Mouse (Mus musculus) kidney, embryonic 16.5 days (tissue): ENCODE data around the gene Gsn. TPM values are rescaled to one million over a fixed set of nuclear protein-coding genes. Genes with fewer than 3 reads are reported as not detected.

Experiments used
- ATAC-seq: fragments of 200-750 bp; cut with Nextera tagmentation; 2 replicates; pipeline ENCODE4 v1.8.0; 2017; ENCODE audit warnings: moderate TSS enrichment; ENCODE audit not compliant: low FRiP score, low TSS enrichment
- H3K27ac ChIP-seq: fragments of 300-500 bp; sonication (generic); 2 replicates; pipeline ENCODE4 v1.5.1; 2014; ENCODE audit warnings: low read length
- H3K27me3 ChIP-seq: fragments of 300-500 bp; sonication (generic); 2 replicates; pipeline ENCODE4 v1.6.1; 2014; ENCODE audit warnings: low read length, control low read depth, mixed read lengths; ENCODE audit not compliant: insufficient read depth
- H3K36me3 ChIP-seq: fragments of 300-500 bp; sonication (generic); 2 replicates; pipeline ENCODE4 v1.6.1; 2014; ENCODE audit warnings: low read length, control low read depth, mixed read lengths; ENCODE audit not compliant: insufficient read depth
- H3K4me1 ChIP-seq: fragments of 300-500 bp; sonication (generic); 2 replicates; pipeline ENCODE4 v1.6.1; 2014; ENCODE audit warnings: low read length, control low read depth, mixed read lengths; ENCODE audit not compliant: insufficient read depth
- H3K4me2 ChIP-seq: fragments of 300-500 bp; sonication (generic); replicated peaks from 2 replicates; pipeline ENCODE4 v1.6.1; 2014; ENCODE audit warnings: low read depth, low read length
- H3K4me3 ChIP-seq: fragments of 300-500 bp; sonication (generic); 2 replicates; pipeline ENCODE4 v1.5.1; 2014; ENCODE audit warnings: mild to moderate bottlenecking, low read length
- H3K9ac ChIP-seq: fragments of 300-500 bp; sonication (generic); replicated peaks from 2 replicates; pipeline ENCODE4 v1.6.1; 2014; ENCODE audit warnings: low read length
- H3K9me3 ChIP-seq: fragments of 300-500 bp; sonication (generic); 2 replicates; pipeline ENCODE4 v1.6.1; 2016; ENCODE audit warnings: low read length, control low read depth
- WGBS: fragments of 180-500 bp; shearing (Covaris S2); extraction: QIAGEN DNeasy Blood & Tissue Kit; methylation state at CpG from one replicate; pipeline ENCODE4 v1.1.7; 2014; 5-methylcytosine and 5-hydroxymethylcytosine counted together
- polyA plus RNA-seq: library from polyadenylated mRNA; unstranded; fragments of >200 nt; fragmentation: Nextera tagmentation; extraction: Ambion mirVana; gene quantifications from 2 replicates; pipeline ENCODE4 v1.2.1, GENCODE M21; 2015

The Gsn gene
- polyA plus RNA-seq, 1 experiment from 2014 or later = 165 TPM

DNA sequence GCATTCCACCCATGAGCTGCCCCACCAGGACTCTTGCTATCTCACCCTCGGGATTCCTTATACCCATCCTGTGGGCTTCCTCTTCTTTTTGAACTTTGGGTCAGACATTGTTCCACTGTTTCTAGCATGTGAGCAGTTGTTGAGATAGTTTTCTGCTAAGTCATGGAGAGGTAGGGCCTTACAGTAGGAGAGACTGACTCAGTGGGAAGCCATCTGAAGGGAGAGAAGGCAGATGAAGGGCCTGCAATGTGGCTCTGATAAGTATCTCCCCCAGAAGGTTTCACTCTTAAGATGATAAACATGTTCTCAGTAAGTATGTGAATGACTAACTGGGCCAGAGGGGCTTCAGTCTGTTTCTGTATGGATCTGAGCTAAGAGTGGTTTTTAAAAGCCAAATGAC is 7.9 kb downstream of the Gsn start:
- no peaks in the 10 kb centered on the region for H3K9me3 ChIP-seq
- H3K27ac ChIP-seq = no peak overlapping the region
- no peak overlapping the region for H3K9ac ChIP-seq
- H3K4me2 ChIP-seq = no peak overlapping the region
- H3K4me3 ChIP-seq = no peak overlapping the region
- no peak for ATAC-seq
- H3K4me1 ChIP-seq = peaks cover 21% of the 10 kb centered on the region
- no peaks in the 10 kb centered on the region for H3K36me3 ChIP-seq
- no peaks in the 10 kb centered on the region for H3K27me3 ChIP-seq
- 93% methylated on average over 1 of the region's 1 CpGs for WGBS

DNA sequence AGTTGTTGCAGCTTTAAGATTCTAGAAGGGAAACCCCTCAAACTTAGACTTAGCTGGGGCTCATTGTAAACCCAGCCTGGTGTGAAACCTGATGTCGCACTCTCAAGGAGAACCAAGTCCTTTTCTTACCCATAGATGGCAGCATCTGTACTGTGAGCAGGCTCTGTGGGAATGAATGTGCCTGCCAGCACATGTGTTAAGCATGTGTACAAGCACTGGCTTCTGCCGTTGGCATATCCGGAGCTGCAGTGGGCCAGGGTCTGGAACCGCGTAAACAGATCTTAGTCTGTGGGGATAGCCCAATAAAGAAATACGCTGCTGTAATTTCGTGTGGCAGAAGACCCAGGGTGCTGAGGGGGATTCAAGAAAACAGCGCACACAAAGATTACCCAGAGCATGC is 9.1 kb downstream of the Gsn start:
- Histone ChIP-seq H3K4me2 (no peak overlapping the region), H3K27me3 (no peaks in the 10 kb centered on the region), H3K9ac (no peak overlapping the region), H3K27ac (no peak overlapping the region), H3K4me3 (no peak overlapping the region), H3K9me3 (no peaks in the 10 kb centered on the region), H3K4me1 (peaks cover 21% of the 10 kb centered on the region), H3K36me3 (no peaks in the 10 kb centered on the region)
- WGBS = 42% methylated on average over 8 of the region's 8 CpGs
- peak; percentile 56 for ATAC-seq

DNA sequence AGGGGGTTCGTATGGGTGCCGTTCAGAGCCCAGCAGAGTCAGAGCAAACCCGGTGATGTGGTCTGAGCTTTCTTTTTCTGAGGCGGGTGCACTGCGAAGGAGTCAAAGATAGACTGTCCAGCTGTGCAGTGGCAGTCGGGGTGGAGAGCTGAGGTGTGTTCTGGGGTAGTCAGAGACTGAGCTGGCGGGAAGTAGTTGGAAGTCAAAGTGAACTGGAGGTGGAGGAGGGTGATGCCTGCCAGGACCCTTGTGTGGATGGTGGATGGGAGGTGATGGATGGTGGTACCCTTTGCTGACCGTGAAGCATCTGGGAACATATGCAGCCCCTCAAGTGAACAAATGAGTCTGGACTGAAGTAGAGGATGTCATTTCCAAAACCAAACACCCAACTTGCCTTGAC is 9.6 kb downstream of the Gsn start:
- H3K4me1 ChIP-seq = peaks cover 25% of the 10 kb centered on the region
- H3K36me3 ChIP-seq = no peaks in the 10 kb centered on the region
- H3K9ac ChIP-seq = no peak overlapping the region
- no peaks in the 10 kb centered on the region for H3K9me3 ChIP-seq
- no peak overlapping the region for H3K4me2 ChIP-seq
- H3K4me3 ChIP-seq = no peak overlapping the region
- no peak for ATAC-seq
- 72% methylated on average over 8 of the region's 8 CpGs for WGBS
- H3K27me3 ChIP-seq = no peaks in the 10 kb centered on the region
- H3K27ac ChIP-seq = no peak overlapping the region

DNA sequence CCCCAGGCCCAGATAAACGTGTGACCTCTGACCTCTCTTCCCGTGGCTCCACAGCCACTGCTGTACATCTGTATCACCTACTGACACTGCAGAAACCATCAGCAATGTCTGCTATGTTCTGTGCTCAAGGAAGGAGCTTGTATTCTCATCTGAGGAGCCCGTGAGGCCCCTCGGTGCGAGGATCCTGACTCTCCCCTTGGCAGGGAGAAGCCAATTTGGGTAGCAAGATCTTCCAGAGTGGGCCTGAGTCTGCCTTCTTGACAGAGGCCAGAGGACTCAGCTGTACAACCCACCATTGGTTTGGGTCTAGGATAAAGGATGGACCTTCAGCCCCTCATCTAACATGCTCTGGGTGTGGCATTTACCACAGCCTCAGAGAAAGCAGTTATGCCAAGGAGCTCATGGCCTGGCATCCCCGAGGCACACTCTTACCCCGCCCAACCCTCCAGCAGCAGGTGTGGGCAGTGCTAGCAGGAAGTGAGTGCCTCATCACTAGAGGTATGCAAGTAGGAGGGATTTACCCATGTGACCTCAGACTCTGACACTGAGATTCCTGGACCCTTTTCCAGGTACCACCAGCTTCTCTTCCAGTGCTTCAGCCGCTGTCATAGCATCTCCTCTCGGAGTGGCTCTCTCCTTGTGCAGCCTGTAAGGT is 10.2 kb downstream of the Gsn start:
- Histone ChIP-seq H3K9ac (no peak overlapping the region), H3K36me3 (no peaks in the 10 kb centered on the region), H3K4me3 (no peak overlapping the region), H3K27ac (no peak overlapping the region), H3K27me3 (no peaks in the 10 kb centered on the region), H3K4me1 (peaks cover 25% of the 10 kb centered on the region), H3K4me2 (no peak overlapping the region), H3K9me3 (no peaks in the 10 kb centered on the region)
- no peak for ATAC-seq
- 74% methylated on average over 9 of the region's 9 CpGs for WGBS

DNA sequence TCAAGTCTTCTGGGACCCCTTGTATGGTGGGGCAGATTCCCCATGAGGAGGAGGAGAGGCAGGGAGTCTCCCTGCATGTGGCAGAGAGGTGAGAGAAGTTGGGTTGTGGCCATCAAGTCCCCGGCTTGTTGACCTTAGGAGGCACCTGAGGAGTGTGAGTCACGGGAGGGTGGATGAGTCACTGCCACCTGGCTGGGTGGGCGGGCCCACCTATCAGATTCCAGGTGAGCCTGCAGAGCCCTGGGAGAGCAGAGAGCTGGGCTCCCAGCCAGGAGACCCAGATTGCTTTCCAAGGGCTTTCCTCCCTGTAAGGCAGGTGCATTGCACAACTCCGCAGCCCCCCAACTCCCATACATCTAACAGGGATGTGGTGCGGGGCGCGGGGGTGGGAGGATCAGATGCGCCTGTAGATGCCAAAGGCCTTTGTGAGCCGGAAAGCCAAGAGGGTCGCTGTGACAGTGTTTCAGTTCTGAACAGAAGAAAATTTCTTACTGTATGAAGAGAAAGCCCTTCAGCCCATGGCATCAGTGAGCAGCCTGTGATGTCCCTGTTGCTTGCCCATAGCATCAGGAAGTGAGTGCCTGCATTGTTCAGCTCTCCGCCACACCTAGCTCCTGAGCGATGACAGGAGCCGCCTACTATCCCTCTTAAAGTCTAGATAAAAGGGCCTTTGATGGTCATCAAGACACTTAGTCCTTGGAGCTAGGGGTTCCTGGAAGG is 11.1 kb downstream of the Gsn start:
- no peaks in the 10 kb centered on the region for H3K9me3 ChIP-seq
- no peaks in the 10 kb centered on the region for H3K27me3 ChIP-seq
- H3K4me1 ChIP-seq = peaks cover 27% of the 10 kb centered on the region
- peak overlapping the region; percentile 59 for H3K27ac ChIP-seq
- ATAC-seq = no peak
- no peak overlapping the region for H3K4me2 ChIP-seq
- H3K36me3 ChIP-seq = no peaks in the 10 kb centered on the region
- H3K4me3 ChIP-seq = no peak overlapping the region
- no peak overlapping the region for H3K9ac ChIP-seq
- 71% methylated on average over 13 of the region's 13 CpGs for WGBS

DNA sequence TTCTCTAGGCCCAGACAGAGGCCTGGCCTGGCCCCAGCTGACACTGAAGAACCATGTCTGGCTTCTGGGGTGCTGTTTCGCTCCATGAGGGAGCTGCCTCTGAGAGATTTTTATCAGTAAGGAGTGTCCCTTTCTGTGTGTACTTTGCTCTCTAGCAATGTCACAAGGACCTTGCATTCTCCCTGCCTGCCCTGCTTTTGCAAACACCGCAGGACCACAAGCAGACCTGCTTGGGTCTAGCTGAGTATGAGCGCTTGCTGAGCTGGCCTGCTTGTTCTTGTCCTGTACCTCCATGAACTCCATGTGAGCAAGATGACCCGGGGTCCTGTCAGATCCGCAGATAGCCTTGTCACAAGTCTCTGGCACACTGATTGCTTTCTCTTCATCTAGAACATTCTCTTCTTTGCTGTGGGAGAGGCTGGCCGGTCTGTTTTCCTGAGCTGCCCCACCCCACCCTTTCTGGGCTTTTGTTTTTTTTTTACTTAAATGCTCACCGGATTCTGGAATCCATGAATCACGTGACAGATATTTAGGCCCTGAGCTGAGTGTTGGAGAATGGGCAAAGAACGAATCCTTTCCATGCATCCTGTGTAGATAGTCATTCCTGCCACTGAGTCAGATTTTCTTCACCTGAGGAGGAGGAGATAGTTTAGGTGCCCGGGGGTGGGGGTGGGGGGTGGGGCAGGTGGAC is 11.8 kb downstream of the Gsn start:
- ATAC-seq = no peak
- Histone ChIP-seq H3K4me2 (no peak overlapping the region), H3K9ac (no peak overlapping the region), H3K9me3 (no peaks in the 10 kb centered on the region), H3K4me1 (peaks cover 32% of the 10 kb centered on the region), H3K27ac (peak overlapping the region; percentile 59), H3K4me3 (no peak overlapping the region), H3K27me3 (no peaks in the 10 kb centered on the region), H3K36me3 (no peaks in the 10 kb centered on the region)
- 65% methylated on average over 10 of the region's 10 CpGs for WGBS

DNA sequence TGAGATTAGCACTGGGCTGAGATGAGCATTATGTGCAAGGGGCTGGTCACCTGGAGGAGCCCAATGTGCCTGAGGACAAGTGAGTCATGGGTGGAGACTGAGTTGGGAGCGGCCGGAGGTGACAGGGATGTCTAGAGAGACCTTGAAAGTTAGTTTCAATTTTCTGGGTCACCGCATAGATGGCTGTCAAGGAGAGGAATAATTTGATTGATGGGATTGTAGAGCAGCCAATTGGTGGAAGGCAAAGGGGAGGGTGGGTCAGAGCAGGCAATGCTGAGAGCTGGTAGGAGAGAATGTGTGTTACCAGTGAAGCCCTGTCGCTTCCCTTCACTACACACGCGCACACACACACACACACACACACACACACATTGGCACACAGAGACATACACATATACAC is 13.0 kb downstream of the Gsn start:
- Histone ChIP-seq H3K36me3 (no peaks in the 10 kb centered on the region), H3K9me3 (no peaks in the 10 kb centered on the region), H3K9ac (no peak overlapping the region), H3K27ac (peak overlapping the region; percentile 25; the same call in 1 of the 2 replicates), H3K4me2 (no peak overlapping the region), H3K4me3 (no peak overlapping the region), H3K27me3 (no peaks in the 10 kb centered on the region), H3K4me1 (peaks cover 43% of the 10 kb centered on the region)
- 81% methylated on average over 6 of the region's 6 CpGs for WGBS
- no peak for ATAC-seq

DNA sequence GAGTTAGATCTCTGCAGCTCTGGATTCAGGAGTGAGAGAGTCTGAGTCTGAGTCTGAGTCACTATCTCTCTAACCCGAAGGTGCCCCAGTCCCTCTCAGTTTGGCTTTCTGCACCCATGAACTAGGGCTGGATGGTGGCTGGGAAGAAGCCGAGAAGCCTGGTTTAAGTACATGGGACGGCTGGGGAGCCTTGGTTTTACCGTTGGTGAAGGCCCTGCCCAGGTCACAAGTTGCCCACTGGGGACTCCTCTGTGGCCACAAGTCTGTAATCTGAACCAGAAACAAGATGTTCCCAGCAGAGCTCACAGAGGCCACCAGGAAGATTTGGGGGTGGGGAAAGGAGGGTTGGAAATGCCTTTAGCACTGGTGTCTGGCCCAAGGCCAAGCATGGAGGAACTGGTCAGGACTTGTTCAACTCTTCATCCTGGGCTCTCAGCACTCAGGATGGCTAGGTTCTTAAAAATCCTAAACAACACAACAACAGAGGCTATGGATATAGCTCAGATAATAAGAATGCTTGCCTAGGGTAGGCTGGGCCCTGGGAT is 13.6 kb downstream of the Gsn start:
- Histone ChIP-seq H3K4me3 (no peak overlapping the region), H3K27me3 (no peaks in the 10 kb centered on the region), H3K36me3 (no peaks in the 10 kb centered on the region), H3K27ac (peak overlapping the region; percentile 79), H3K4me2 (no peak overlapping the region), H3K9ac (peak overlapping the region; percentile 9; the same call in 1 of the 2 replicates), H3K9me3 (no peaks in the 10 kb centered on the region), H3K4me1 (peaks cover 44% of the 10 kb centered on the region)
- WGBS = 66% methylated on average over 4 of the region's 4 CpGs
- no peak for ATAC-seq

DNA sequence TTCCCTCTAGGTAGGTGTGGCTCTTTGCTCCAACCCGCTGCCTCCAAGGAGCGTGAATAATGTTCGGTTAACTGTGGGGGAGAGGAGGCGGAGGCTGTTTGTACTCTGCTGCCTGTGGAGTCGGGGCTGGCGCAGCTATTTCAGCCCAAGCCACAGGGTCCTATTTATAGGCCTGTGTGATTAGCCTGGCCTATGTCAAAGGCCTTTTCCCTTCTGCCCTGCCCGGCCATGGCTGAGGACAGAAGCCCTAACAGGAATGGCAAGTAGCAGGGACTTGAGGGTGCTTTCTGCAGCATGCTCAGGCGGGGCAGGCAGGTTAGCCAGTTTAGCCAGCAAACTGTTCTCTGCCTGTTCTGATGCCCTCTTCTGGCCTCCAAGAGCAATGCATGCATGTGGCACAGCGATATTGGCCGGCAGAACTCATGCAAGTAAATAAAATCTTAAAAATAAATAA is 14.4 kb downstream of the Gsn start:
- Histone ChIP-seq H3K4me3 (no peak overlapping the region), H3K27ac (peak overlapping the region; percentile 79), H3K9me3 (no peaks in the 10 kb centered on the region), H3K27me3 (no peaks in the 10 kb centered on the region), H3K36me3 (no peaks in the 10 kb centered on the region), H3K4me2 (peak overlapping the region; percentile 46), H3K4me1 (peaks cover 44% of the 10 kb centered on the region), H3K9ac (no peak overlapping the region; the same call in 1 of the 2 replicates)
- WGBS = 8% methylated on average over 10 of the region's 10 CpGs
- peak; percentile 67 for ATAC-seq
